Mouse (Mus musculus) kidney, embryonic 16.5 days (tissue): ENCODE measurements around the gene Cfc1. TPM values are rescaled to one million over a fixed set of nuclear protein-coding genes. Genes with fewer than 3 reads are reported as not detected.
A peak's percentile ranks its signal among the peaks of the same experiment; 100 is the strongest.

Experiments used
- ATAC-seq: fragments of 200-750 bp; cut with Nextera tagmentation; 2 replicates; pipeline ENCODE4 v1.8.0; 2017; ENCODE audit warnings: moderate TSS enrichment; ENCODE audit not compliant: low FRiP score, low TSS enrichment
- H3K27ac ChIP-seq: fragments of 300-500 bp; sonication (generic); 2 replicates; pipeline ENCODE4 v1.5.1; 2014; ENCODE audit warnings: low read length
- H3K27me3 ChIP-seq: fragments of 300-500 bp; sonication (generic); 2 replicates; pipeline ENCODE4 v1.6.1; 2014; ENCODE audit warnings: low read length, control low read depth, mixed read lengths; ENCODE audit not compliant: insufficient read depth
- H3K36me3 ChIP-seq: fragments of 300-500 bp; sonication (generic); 2 replicates; pipeline ENCODE4 v1.6.1; 2014; ENCODE audit warnings: low read length, control low read depth, mixed read lengths; ENCODE audit not compliant: insufficient read depth
- H3K4me1 ChIP-seq: fragments of 300-500 bp; sonication (generic); 2 replicates; pipeline ENCODE4 v1.6.1; 2014; ENCODE audit warnings: low read length, control low read depth, mixed read lengths; ENCODE audit not compliant: insufficient read depth
- H3K4me2 ChIP-seq: fragments of 300-500 bp; sonication (generic); replicated peaks from 2 replicates; pipeline ENCODE4 v1.6.1; 2014; ENCODE audit warnings: low read depth, low read length
- H3K4me3 ChIP-seq: fragments of 300-500 bp; sonication (generic); 2 replicates; pipeline ENCODE4 v1.5.1; 2014; ENCODE audit warnings: mild to moderate bottlenecking, low read length
- H3K9ac ChIP-seq: fragments of 300-500 bp; sonication (generic); replicated peaks from 2 replicates; pipeline ENCODE4 v1.6.1; 2014; ENCODE audit warnings: low read length
- H3K9me3 ChIP-seq: fragments of 300-500 bp; sonication (generic); 2 replicates; pipeline ENCODE4 v1.6.1; 2016; ENCODE audit warnings: low read length, control low read depth
- WGBS: fragments of 180-500 bp; shearing (Covaris S2); extraction: QIAGEN DNeasy Blood & Tissue Kit; methylation state at CpG from one replicate; pipeline ENCODE4 v1.1.7; 2014; 5-methylcytosine and 5-hydroxymethylcytosine counted together
- polyA plus RNA-seq: library from polyadenylated mRNA; unstranded; fragments of >200 nt; fragmentation: Nextera tagmentation; extraction: Ambion mirVana; gene quantifications from 2 replicates; pipeline ENCODE4 v1.2.1, GENCODE M21; 2015

Gene Cfc1
- polyA plus RNA-seq, 1 experiment from 2014 or later = 0.15 TPM

GRCm38 (mm10) chr1:34536291-34536766, 881 bp downstream of the Cfc1 start:
- no peak for ATAC-seq
- peaks cover 7% of the 10 kb centered on the region; the same call in 1 of the 2 replicates for H3K4me1 ChIP-seq
- peak overlapping the region; percentile 42 for H3K4me2 ChIP-seq
- H3K36me3 ChIP-seq = no peaks in the 10 kb centered on the region
- no peaks in the 10 kb centered on the region for H3K9me3 ChIP-seq
- H3K27me3 ChIP-seq = peaks cover 29% of the 10 kb centered on the region
- H3K27ac ChIP-seq = no peak overlapping the region
- H3K4me3 ChIP-seq = peak overlapping the region; percentile 26
- H3K9ac ChIP-seq = no peak overlapping the region
- under 1% methylated on average over 14 of the region's 14 CpGs for WGBS

- Histone ChIP-seq H3K4me2 (peak overlapping the region; percentile 42), H3K9ac (no peak overlapping the region), H3K36me3 (no peaks in the 10 kb centered on the region), H3K27me3 (peaks cover 29% of the 10 kb centered on the region), H3K4me3 (peak overlapping the region; percentile 26), H3K4me1 (peaks cover 7% of the 10 kb centered on the region; the same call in 1 of the 2 replicates), H3K27ac (no peak overlapping the region), H3K9me3 (no peaks in the 10 kb centered on the region)
- ATAC-seq = peak; percentile 78
- WGBS = 2% methylated on average over 16 of the region's 16 CpGs
These were observed 1.5 kb downstream of the Cfc1 start for GRCm38 (mm10) chr1:34536767-34537485.

- Histone ChIP-seq H3K27me3 (no peaks in the 10 kb centered on the region), H3K4me1 (no peaks in the 10 kb centered on the region), H3K36me3 (no peaks in the 10 kb centered on the region), H3K4me2 (no peak overlapping the region), H3K9me3 (no peaks in the 10 kb centered on the region), H3K9ac (no peak overlapping the region), H3K4me3 (no peak overlapping the region), H3K27ac (no peak overlapping the region)
- 79% methylated on average over 1 of the region's 1 CpGs for WGBS
- ATAC-seq = no peak
These were observed 11.6 kb downstream of the Cfc1 start for GRCm38 (mm10) chr1:34547074-34547473.

- no peak overlapping the region for H3K4me2 ChIP-seq
- no peak overlapping the region for H3K9ac ChIP-seq
- H3K27ac ChIP-seq = no peak overlapping the region
- 90% methylated on average over 1 of the region's 1 CpGs for WGBS
- no peak overlapping the region for H3K4me3 ChIP-seq
- H3K27me3 ChIP-seq = no peaks in the 10 kb centered on the region
- no peaks in the 10 kb centered on the region for H3K9me3 ChIP-seq
- H3K36me3 ChIP-seq = no peaks in the 10 kb centered on the region
- ATAC-seq = no peak
- H3K4me1 ChIP-seq = no peaks in the 10 kb centered on the region
These were observed 18.2 kb downstream of the Cfc1 start for GRCm38 (mm10) chr1:34553690-34554089.

GRCm38 (mm10) chr1:34554275-34554674, 18.8 kb downstream of the Cfc1 start:
- 91% methylated on average over 7 of the region's 7 CpGs for WGBS
- Histone ChIP-seq H3K36me3 (no peaks in the 10 kb centered on the region), H3K27me3 (no peaks in the 10 kb centered on the region), H3K4me1 (no peaks in the 10 kb centered on the region), H3K9me3 (no peaks in the 10 kb centered on the region), H3K4me3 (no peak overlapping the region), H3K4me2 (no peak overlapping the region), H3K27ac (no peak overlapping the region), H3K9ac (no peak overlapping the region)
- ATAC-seq = no peak

- H3K4me1 ChIP-seq = no peaks in the 10 kb centered on the region
- ATAC-seq = no peak
These were observed 25.4 kb downstream of the Cfc1 start, which contains the start of gene Prss40 for GRCm38 (mm10) chr1:34560843-34561242. TSS of gene Prss40 (minus strand) at chr1:34560943.

GRCm38 (mm10) chr1:34564383-34565045, 29.1 kb downstream of the Cfc1 start:
- 72% methylated on average over 8 of the region's 8 CpGs for WGBS
- Histone ChIP-seq H3K27ac (no peak overlapping the region), H3K4me3 (no peak overlapping the region), H3K4me1 (no peaks in the 10 kb centered on the region), H3K9me3 (0 out of 2 replicates have a peak, but pooled peaks cover 3% of the 10 kb centered on the region), H3K36me3 (no peaks in the 10 kb centered on the region), H3K27me3 (no peaks in the 10 kb centered on the region), H3K4me2 (no peak overlapping the region), H3K9ac (no peak overlapping the region)
- ATAC-seq = no peak

More at GRCm38 (mm10) chr1:34560843-34561242, 25.4 kb downstream of the Cfc1 start, which contains the start of gene Prss40:
- Histone ChIP-seq H3K9me3 (0 out of 2 replicates have a peak, but pooled peaks cover 3% of the 10 kb centered on the region), H3K27me3 (no peaks in the 10 kb centered on the region), H3K4me3 (no peak within 1 kb of the TSS), H3K4me2 (no peak within 1 kb of the TSS), H3K9ac (no peak within 1 kb of the TSS), H3K36me3 (no peaks in the 10 kb centered on the region), H3K27ac (no peak within 1 kb of the TSS)
- 86% methylated on average over 15 of the region's 15 CpGs for WGBS

- H3K4me2 ChIP-seq = no peak overlapping the region
- no peaks in the 10 kb centered on the region for H3K27me3 ChIP-seq
- H3K4me1 ChIP-seq = no peaks in the 10 kb centered on the region
- no peaks in the 10 kb centered on the region for H3K36me3 ChIP-seq
- no peak overlapping the region for H3K27ac ChIP-seq
- H3K9ac ChIP-seq = no peak overlapping the region
- no peak for ATAC-seq
- 92% methylated on average over 2 of the region's 2 CpGs for WGBS
- H3K4me3 ChIP-seq = no peak overlapping the region
- 0 out of 2 replicates have a peak, but pooled peaks cover 3% of the 10 kb centered on the region for H3K9me3 ChIP-seq
These were observed 32.7 kb downstream of the Cfc1 start for GRCm38 (mm10) chr1:34568120-34568519.

- no peak overlapping the region for H3K9ac ChIP-seq
- H3K4me1 ChIP-seq = no peaks in the 10 kb centered on the region
- no peak overlapping the region for H3K27ac ChIP-seq
- no peaks in the 10 kb centered on the region for H3K9me3 ChIP-seq
- no peak overlapping the region for H3K4me2 ChIP-seq
- WGBS = 93% methylated on average over 2 of the region's 2 CpGs
- H3K27me3 ChIP-seq = no peaks in the 10 kb centered on the region
- H3K36me3 ChIP-seq = no peaks in the 10 kb centered on the region
- no peak for ATAC-seq
- H3K4me3 ChIP-seq = no peak overlapping the region
These were observed 34.4 kb downstream of the Cfc1 start for GRCm38 (mm10) chr1:34569876-34570275.

GRCm38 (mm10) chr1:34571431-34571830, 36.0 kb downstream of the Cfc1 start:
- Histone ChIP-seq H3K27me3 (no peaks in the 10 kb centered on the region), H3K9me3 (no peaks in the 10 kb centered on the region), H3K4me1 (no peaks in the 10 kb centered on the region), H3K4me2 (no peak overlapping the region), H3K9ac (no peak overlapping the region), H3K4me3 (no peak overlapping the region), H3K27ac (no peak overlapping the region), H3K36me3 (no peaks in the 10 kb centered on the region)
- ATAC-seq = no peak
- 50% methylated on average over 6 of the region's 6 CpGs for WGBS
